Mouse (Mus musculus) ES-CJ7 (cell line): ENCODE results near the gene Derl3.

Experiments used
- DNase-seq: peaks from one replicate; pipeline ENCODE4 v3.0.0; 2011; ENCODE audit warnings: low read depth, low spot score

Derl3 gene

GRCm38 (mm10) chr10:75913013-75913589, 19.9 kb downstream of the Derl3 start:
- DNase-seq: no peak

GRCm38 (mm10) chr10:75915557-75915956, 22.3 kb downstream of the Derl3 start:
- no peak for DNase-seq

GRCm38 (mm10) chr10:75916840-75917239, 23.6 kb downstream of the Derl3 start:
- DNase-seq: no peak

GRCm38 (mm10) chr10:75919026-75919425, 25.8 kb downstream of the Derl3 start:
- no peak for DNase-seq

GRCm38 (mm10) chr10:75921026-75921725, 28.0 kb downstream of the Derl3 start, which contains the start of gene Smarcb1:
TSS of gene Smarcb1 (minus strand) at chr10:75921617.
- DNase-seq: peak; percentile 95

GRCm38 (mm10) chr10:75921726-75922560, 28.7 kb downstream of the Derl3 start:
- no peak for DNase-seq

- DNase-seq: no peak
Measured at GRCm38 (mm10) chr10:75924324-75924723, 31.1 kb downstream of the Derl3 start.

GRCm38 (mm10) chr10:75926396-75926795, 33.2 kb downstream of the Derl3 start:
- DNase-seq: no peak

GRCm38 (mm10) chr10:75930304-75930703, 37.1 kb downstream of the Derl3 start:
- DNase-seq: no peak

- DNase-seq: no peak
Measured at GRCm38 (mm10) chr10:75931311-75931710, 38.1 kb downstream of the Derl3 start.

GRCm38 (mm10) chr10:75932081-75932678, 39.0 kb downstream of the Derl3 start:
- peak; percentile 88 for DNase-seq

- DNase-seq: peak; percentile 60
Measured at GRCm38 (mm10) chr10:75932891-75933290, 39.7 kb downstream of the Derl3 start, which contains the start of gene Chchd10. TSS of gene Chchd10 (plus strand) at chr10:75933130.

GRCm38 (mm10) chr10:75934991-75935390, 41.8 kb downstream of the Derl3 start:
- no peak for DNase-seq

GRCm38 (mm10) chr10:75935680-75936541, 42.7 kb downstream of the Derl3 start, which contains the start of gene Mmp11:
TSS of gene Mmp11 (minus strand) at chr10:75936496.
- peak; percentile 93 for DNase-seq

- DNase-seq: peak; percentile 77
Measured at GRCm38 (mm10) chr10:75936909-75937667, 43.9 kb downstream of the Derl3 start.

GRCm38 (mm10) chr10:75937851-75938643, 44.8 kb downstream of the Derl3 start:
- DNase-seq: peak; percentile 97

GRCm38 (mm10) chr10:75939481-75940234, 46.4 kb downstream of the Derl3 start:
- DNase-seq: peak; percentile 84

GRCm38 (mm10) chr10:75940520-75940919, 47.3 kb downstream of the Derl3 start, which contains the start of gene Gm867:
TSS of gene Gm867 (minus strand) at chr10:75940672.
- DNase-seq: peak; percentile 45
